Comparison of ENCODE assay signal across 11 mouse cellular contexts in genomic region chr6:42397041-42397657, GRCm38 (mm10). TPM values are rescaled to one million over a fixed set of nuclear protein-coding genes. Genes with fewer than 3 reads are reported as not detected.
DNase-seq lines count a peak whose midpoint lies in the region; ATAC-seq and TF ChIP-seq lines count a peak whose summit lies in the region.
"Had no signal": no experiment of that assay in that cellular context is flagged by ENCODE, and none has a peak within 500 bp of the region (broad histone marks: within the 10 kb centered on the region; RNA-seq: fewer than 3 reads in every experiment).

No protein-coding gene starts in this region.

- DNase-seq in lung, embryonic 14.5 days, result peak; percentile 13
- no peak for DNase-seq in lung, postnatal 4 days
- DNase-seq in NIH3T3 (ENCODE audit: low read depth), result peak; percentile 34
- DNase-seq in splenic B cell, adult 2 months (ENCODE audit: low read depth, low spot score), result peak; percentile 77
- DNase-seq in thymus, postnatal 4 days, result no peak
- no peak for DNase-seq in testis, postnatal 10 days (ENCODE audit: low spot score)

- TF ChIP-seq CTCF in lung, embryonic 14.5 days (IDR thresholded peaks at IDR 0.05; ENCODE audit: low read depth), result no peak
- TF ChIP-seq CTCF in bone marrow, adult 2 months (IDR thresholded peaks at IDR 0.05; ENCODE audit: control insufficient read depth, insufficient read depth, low read length), result no peak

- no peak for ATAC-seq in lung, embryonic 14.5 days (ENCODE audit: insufficient read depth)

- H3K9me3 ChIP-seq in lung, embryonic 14.5 days (ENCODE audit: low read depth, low read length), result no peaks in the 10 kb centered on the region

- H3K4me3 ChIP-seq in lung, embryonic 14.5 days (ENCODE audit: low read depth, low read length), result no peak overlapping the region
- H3K4me3 ChIP-seq in bone marrow, adult 2 months (replicated peaks; ENCODE audit: control insufficient read depth, low read depth, low read length), result no peak overlapping the region

- H3K4me2 ChIP-seq in lung, embryonic 14.5 days, result no peak overlapping the region

- no peaks in the 10 kb centered on the region for H3K36me3 ChIP-seq in lung, embryonic 14.5 days (ENCODE audit: insufficient read depth)
- H3K36me3 ChIP-seq in splenic B cell, adult 2 months (ENCODE audit: control insufficient read depth, insufficient read depth, low read length, poor library complexity, severe bottlenecking), result no peaks in the 10 kb centered on the region

- 49% methylated on average over 3 of the region's 3 CpGs for WGBS in lung, embryonic 14.5 days
- WGBS in bone marrow, adult 2 months, result 9% methylated on average over 3 of the region's 3 CpGs

- TF ChIP-seq POLR2A in bone marrow, adult 2 months (IDR thresholded peaks at IDR 0.05; ENCODE audit: borderline replicate concordance, control insufficient read depth, low read depth, low read length), result no peak

- H3K4me1 ChIP-seq in lung, embryonic 14.5 days (ENCODE audit: insufficient read depth), result 0 out of 2 replicates have a peak, but pooled peaks cover 7% of the 10 kb centered on the region
- H3K4me1 ChIP-seq in bone marrow, adult 2 months (ENCODE audit: control insufficient read depth, insufficient read depth, low read length), result peaks cover 5% of the 10 kb centered on the region

- no peaks in the 10 kb centered on the region for H3K27me3 ChIP-seq in lung, embryonic 14.5 days (ENCODE audit: insufficient read depth, low read length)
- no peaks in the 10 kb centered on the region for H3K27me3 ChIP-seq in splenic B cell, adult 2 months (ENCODE audit: control insufficient read depth, insufficient read depth, low read length, poor library complexity, severe bottlenecking)

- peak overlapping the region; percentile 66; the same call in 1 of the 2 replicates for H3K27ac ChIP-seq in lung, embryonic 14.5 days (ENCODE audit: low read depth)
- H3K27ac ChIP-seq in bone marrow, adult 2 months (ENCODE audit: control insufficient read depth, insufficient read depth, low read depth, low read length, poor library complexity), result peak overlapping the region; percentile 63; the same call in 1 of the 2 replicates
- H3K27ac ChIP-seq: liver, embryonic 14.5 days had no signal

- no peak overlapping the region for H3K9ac ChIP-seq in lung, embryonic 14.5 days
- H3K9ac ChIP-seq: liver, embryonic 14.5 days had no signal

RNA-seq across cellular contexts. Expression of gene Tas2r143, which starts 2.9 kb away (rescaled TPM):
- polyA plus RNA-seq in lung, embryonic 14.5 days (2014; fragmentation: Nextera tagmentation; extraction: Ambion mirVana), result not detected in 2 replicates
- not detected in 2 replicates for polyA plus RNA-seq in bone marrow, adult 2 months (2011; ENCODE audit: insufficient read depth, insufficient read length, low replicate concordance, missing spikeins)
- polyA plus RNA-seq: embryonic facial prominence, embryonic 14.5 days; intestine, embryonic 16.5 days; liver, embryonic 14.5 days had no signal

RNA-seq across cellular contexts. Expression of gene Tas2r135, which starts 8.1 kb away (rescaled TPM):
- polyA plus RNA-seq in lung, embryonic 14.5 days (2014; fragmentation: Nextera tagmentation; extraction: Ambion mirVana), result not detected in 2 replicates
- polyA plus RNA-seq in bone marrow, adult 2 months (2011; ENCODE audit: insufficient read depth, insufficient read length, low replicate concordance, missing spikeins), result not detected in 2 replicates
- polyA plus RNA-seq: embryonic facial prominence, embryonic 14.5 days; intestine, embryonic 16.5 days; large intestine, adult 2 months; liver, embryonic 14.5 days had no signal

RNA-seq across cellular contexts. Expression of gene Epha1, which starts 24.1 kb away (rescaled TPM):
- polyA plus RNA-seq in lung, embryonic 14.5 days (2014; fragmentation: Nextera tagmentation; extraction: Ambion mirVana), result 5.7 and 7.0 TPM in 2 replicates
- polyA plus RNA-seq in bone marrow, adult 2 months (2011; ENCODE audit: insufficient read depth, insufficient read length, low replicate concordance, missing spikeins), result not detected in 2 replicates

RNA-seq across cellular contexts. Expression of gene Tas2r126, which starts 37.2 kb away (rescaled TPM):
- not detected in 2 replicates for polyA plus RNA-seq in lung, embryonic 14.5 days (2014; fragmentation: Nextera tagmentation; extraction: Ambion mirVana)
- not detected in 2 replicates for polyA plus RNA-seq in bone marrow, adult 2 months (2011; ENCODE audit: insufficient read depth, insufficient read length, low replicate concordance, missing spikeins)
- polyA plus RNA-seq: embryonic facial prominence, embryonic 14.5 days; intestine, embryonic 16.5 days; large intestine, adult 2 months; liver, embryonic 14.5 days had no signal

RNA-seq across cellular contexts. Expression of gene Zyx, which starts 47.7 kb away (rescaled TPM):
- 194 and 198 TPM in 2 replicates for polyA plus RNA-seq in lung, embryonic 14.5 days (2014; fragmentation: Nextera tagmentation; extraction: Ambion mirVana)
- polyA plus RNA-seq in bone marrow, adult 2 months (2011; ENCODE audit: insufficient read depth, insufficient read length, low replicate concordance, missing spikeins), result 90.3 and 169 TPM in 2 replicates

Comparison
In these comparisons a context has a peak if more than half of its experiments do, and no peak if none do; other contexts are left out.
1. DNase-seq: peak in lung, embryonic 14.5 days (single experiment), NIH3T3 (single experiment) and splenic B cell, adult 2 months (single experiment); none in lung, postnatal 4 days (0 of 2), thymus, postnatal 4 days (single experiment) and testis, postnatal 10 days (single experiment).